Comparison of ENCODE assay signal across 9 mouse cellular contexts in the genomic region with DNA sequence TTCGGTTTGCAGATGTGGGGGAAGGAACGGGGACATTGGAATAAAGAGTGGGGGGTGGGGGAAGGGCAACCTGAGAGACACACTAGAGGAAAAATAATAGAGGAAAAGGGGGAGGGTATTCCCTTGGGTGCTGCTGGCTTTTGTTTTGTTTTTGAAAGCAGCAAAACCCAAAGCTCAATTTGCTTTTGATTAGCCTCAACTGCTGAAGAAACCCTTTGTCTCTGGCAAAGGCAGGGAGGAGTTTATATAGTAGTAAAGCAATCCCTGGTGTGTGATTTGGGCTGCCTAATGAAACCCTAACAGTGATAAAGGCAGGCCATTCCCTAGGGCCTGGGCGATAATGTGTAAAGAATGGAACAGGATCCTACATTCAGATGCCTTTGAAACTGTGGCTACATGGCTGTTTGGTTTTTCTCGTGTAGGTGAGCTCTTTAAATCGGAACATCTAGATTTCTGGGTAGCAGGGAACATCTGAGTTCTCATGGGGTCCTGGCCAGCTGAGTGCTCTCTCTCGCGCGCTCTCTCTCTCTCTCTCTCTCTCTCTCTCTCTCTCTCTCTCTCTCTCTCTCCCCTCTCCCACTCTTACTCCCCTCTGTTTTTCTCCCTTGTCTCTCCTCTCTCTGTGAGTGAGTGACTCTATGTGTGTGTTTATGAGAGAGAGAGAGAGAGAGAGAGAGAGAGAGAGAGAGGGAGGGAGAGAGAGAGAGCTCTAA. TPM values are rescaled to one million over a fixed set of nuclear protein-coding genes. Genes with fewer than 3 reads are reported as not detected.
A peak's percentile ranks its signal among the peaks of the same experiment; 100 is the strongest.
DNase-seq lines count a peak whose midpoint lies in the region; ATAC-seq and TF ChIP-seq lines count a peak whose summit lies in the region.
"Had no signal": no experiment of that assay in that cellular context is flagged by ENCODE, and none has a peak within 500 bp of the region (broad histone marks: within the 10 kb centered on the region; RNA-seq: fewer than 3 reads in every experiment).

No protein-coding gene starts in this region.

- intact Hi-C loops in left cerebral cortex, adult 2 months (cut with DNase I): no loop called here

- H3K27me3 ChIP-seq in kidney, postnatal 0 days (ENCODE audit: insufficient read depth, low read length): no peaks in the 10 kb centered on the region
- no peaks in the 10 kb centered on the region for H3K27me3 ChIP-seq in embryonic facial prominence, embryonic 14.5 days (replicated peaks; ENCODE audit: control insufficient read depth, insufficient read depth, low read length)
- no peaks in the 10 kb centered on the region for H3K27me3 ChIP-seq in hindbrain, postnatal 0 days (ENCODE audit: insufficient read depth, low read length)
- H3K27me3 ChIP-seq in midbrain, postnatal 0 days (ENCODE audit: insufficient read depth, low read length): no peaks in the 10 kb centered on the region

- 28% methylated on average over 8 of the region's 8 CpGs for whole genome bisulfite sequencing in kidney, postnatal 0 days
- WGBS in embryonic facial prominence, embryonic 14.5 days: 20% methylated on average over 8 of the region's 8 CpGs
- WGBS in hindbrain, postnatal 0 days: 7% methylated on average over 8 of the region's 8 CpGs
- 20% methylated on average over 8 of the region's 8 CpGs for WGBS in midbrain, postnatal 0 days

- no peak for TF ChIP-seq CTCF in kidney, postnatal 0 days (IDR thresholded peaks at IDR 0.05; ENCODE audit: low read depth)
- no peak for TF ChIP-seq CTCF in hindbrain, postnatal 0 days (IDR thresholded peaks at IDR 0.05; ENCODE audit: low read depth)
- no peak for TF ChIP-seq CTCF in midbrain, postnatal 0 days (IDR thresholded peaks at IDR 0.05)
- no peak for TF ChIP-seq CTCF in left cerebral cortex, adult 2 months (IDR thresholded peaks at IDR 0.05)

- 0 out of 2 replicates have a peak overlapping the region, but pooled peaks have one; percentile 50 for H3K4me2 ChIP-seq in kidney, postnatal 0 days (ENCODE audit: low read length)
- H3K4me2 ChIP-seq in embryonic facial prominence, embryonic 14.5 days (ENCODE audit: low read depth, low read length): peak overlapping the region; percentile 48
- H3K4me2 ChIP-seq in hindbrain, postnatal 0 days (ENCODE audit: low read depth, low read length): peak overlapping the region; percentile 28
- peak overlapping the region; percentile 45; the same call in 1 of the 2 replicates for H3K4me2 ChIP-seq in midbrain, postnatal 0 days (ENCODE audit: low read depth, low read length, poor library complexity, severe bottlenecking)

- H3K4me3 ChIP-seq in kidney, postnatal 0 days (replicated peaks; ENCODE audit: low read depth, low read length): no peak overlapping the region
- no peak overlapping the region for H3K4me3 ChIP-seq in embryonic facial prominence, embryonic 14.5 days (ENCODE audit: low read depth, low read length)
- no peak overlapping the region for H3K4me3 ChIP-seq in hindbrain, postnatal 0 days (ENCODE audit: low read length)
- no peak overlapping the region for H3K4me3 ChIP-seq in midbrain, postnatal 0 days (ENCODE audit: low read depth, low read length)
- no peak overlapping the region for H3K4me3 ChIP-seq in left cerebral cortex, adult 2 months

- DNase-seq in kidney, postnatal 0 days (ENCODE audit: low spot score): no peak
- DNase-seq in kidney, postnatal 36 days: no peak
- peak; percentile 72 for DNase-seq in embryonic facial prominence, embryonic 14.5 days (ENCODE audit: low spot score)
- DNase-seq in hindbrain, postnatal 0 days (ENCODE audit: low spot score): peak; percentile 43
- DNase-seq in midbrain, postnatal 0 days (ENCODE audit: low spot score): peak; percentile 48
- DNase-seq in left cerebral cortex, adult 2 months (ENCODE audit: extremely low spot score in 1 of 2, low spot score in 2 of 2): no peak
- DNase-seq in left cerebral cortex, adult 9 months (ENCODE audit: low spot score in 2 of 2): no peak
- DNase-seq in T-cell, adult 2 months (ENCODE audit: low spot score): no peak
- DNase-seq: adrenal gland, postnatal 14 days had no signal

- H3K4me1 ChIP-seq in kidney, postnatal 0 days (replicated peaks; ENCODE audit: insufficient read depth, low read length): peaks cover 10% of the 10 kb centered on the region; the same call in 1 of the 2 replicates
- H3K4me1 ChIP-seq in embryonic facial prominence, embryonic 14.5 days (ENCODE audit: control insufficient read depth, insufficient read depth, low read length): peaks cover 30% of the 10 kb centered on the region
- 0 out of 2 replicates have a peak, but pooled peaks cover 8% of the 10 kb centered on the region for H3K4me1 ChIP-seq in hindbrain, postnatal 0 days (ENCODE audit: insufficient read depth, low read length)
- peaks cover 2% of the 10 kb centered on the region; the same call in 1 of the 2 replicates for H3K4me1 ChIP-seq in midbrain, postnatal 0 days (ENCODE audit: insufficient read depth, low read length)

- no peak overlapping the region for H3K9ac ChIP-seq in kidney, postnatal 0 days (ENCODE audit: low read depth, low read length)
- no peak overlapping the region for H3K9ac ChIP-seq in embryonic facial prominence, embryonic 14.5 days (ENCODE audit: low read depth, low read length)
- no peak overlapping the region for H3K9ac ChIP-seq in hindbrain, postnatal 0 days (replicated peaks; ENCODE audit: low read length)
- no peak overlapping the region for H3K9ac ChIP-seq in midbrain, postnatal 0 days (replicated peaks; ENCODE audit: low read length, poor library complexity, severe bottlenecking)

- no peaks in the 10 kb centered on the region for H3K9me3 ChIP-seq in kidney, postnatal 0 days (replicated peaks; ENCODE audit: low read length)
- no peaks in the 10 kb centered on the region for H3K9me3 ChIP-seq in embryonic facial prominence, embryonic 14.5 days (ENCODE audit: control insufficient read depth, low read length)
- H3K9me3 ChIP-seq in hindbrain, postnatal 0 days (ENCODE audit: low read length): no peaks in the 10 kb centered on the region
- no peaks in the 10 kb centered on the region for H3K9me3 ChIP-seq in midbrain, postnatal 0 days (ENCODE audit: low read length)

- no peak overlapping the region for H3K27ac ChIP-seq in kidney, postnatal 0 days
- H3K27ac ChIP-seq in embryonic facial prominence, embryonic 14.5 days (replicated peaks; ENCODE audit: low read depth, low read length): peak overlapping the region; percentile 74
- H3K27ac ChIP-seq in hindbrain, postnatal 0 days: no peak overlapping the region
- no peak overlapping the region for H3K27ac ChIP-seq in midbrain, postnatal 0 days (ENCODE audit: low read depth, low read length)
- no peak overlapping the region for H3K27ac ChIP-seq in left cerebral cortex, adult 2 months

- no peaks in the 10 kb centered on the region for H3K36me3 ChIP-seq in kidney, postnatal 0 days (ENCODE audit: insufficient read depth, low read length)
- H3K36me3 ChIP-seq in embryonic facial prominence, embryonic 14.5 days (ENCODE audit: control insufficient read depth, insufficient read depth, low read length): no peaks in the 10 kb centered on the region
- no peaks in the 10 kb centered on the region for H3K36me3 ChIP-seq in hindbrain, postnatal 0 days (ENCODE audit: insufficient read depth, low read length)
- H3K36me3 ChIP-seq in midbrain, postnatal 0 days (ENCODE audit: insufficient read depth, low read length): no peaks in the 10 kb centered on the region

- ATAC-seq in kidney, postnatal 0 days (replicated peaks; ENCODE audit: low FRiP score, low read depth): no peak
- peak; percentile 76 for ATAC-seq in embryonic facial prominence, embryonic 14.5 days (ENCODE audit: low read depth)
- peak; percentile 33 for ATAC-seq in hindbrain, postnatal 0 days
- no peak for ATAC-seq in midbrain, postnatal 0 days (ENCODE audit: low FRiP score)

RNA-seq across cellular contexts. Expression of gene Itga8, which starts 26.8 kb away (rescaled TPM):
- polyA plus RNA-seq in kidney, postnatal 0 days (2015; fragmentation: Nextera tagmentation; extraction: Ambion mirVana): 37.4 and 40.3 TPM in 2 replicates
- polyA plus RNA-seq in embryonic facial prominence, embryonic 14.5 days (2014; fragmentation: Nextera tagmentation; extraction: Ambion mirVana): 15.7 and 16.4 TPM in 2 replicates
- 3.6 and 5.3 TPM in 2 replicates for total RNA-seq in hindbrain, postnatal 0 days (2014; rRNA removed)
- polyA plus RNA-seq in hindbrain, postnatal 0 days (2015; fragmentation: Nextera tagmentation; extraction: Ambion mirVana): 2.9 and 3.2 TPM in 2 replicates
- 3.6 and 5.4 TPM in 2 replicates for total RNA-seq in midbrain, postnatal 0 days (2014; rRNA removed)
- polyA plus RNA-seq in midbrain, postnatal 0 days (2015; fragmentation: Nextera tagmentation; extraction: Ambion mirVana): 1.3 and 1.4 TPM in 2 replicates
- 10 to 100 TPM in 1 of 2 experiments, 1 to 10 TPM in 1; 9.6 to 10.7 TPM for total RNA-seq in left cerebral cortex, adult 2 months (2021)

Comparison
In these comparisons a context has a peak if more than half of its experiments do, and no peak if none do; other contexts are left out.
1. ATAC-seq: peak in embryonic facial prominence, embryonic 14.5 days (single experiment) and hindbrain, postnatal 0 days (single experiment); none in kidney, postnatal 0 days (single experiment) and midbrain, postnatal 0 days (single experiment).
2. DNase-seq: peak in embryonic facial prominence, embryonic 14.5 days (single experiment), hindbrain, postnatal 0 days (single experiment) and midbrain, postnatal 0 days (single experiment); none in kidney, postnatal 0 days (single experiment), kidney, postnatal 36 days (0 of 2), left cerebral cortex, adult 2 months (0 of 2), left cerebral cortex, adult 9 months (0 of 2) and T-cell, adult 2 months (single experiment).
3. Peak in every context shown above with its lines, with median percentiles within 50 percentile points of each other: H3K4me2 ChIP-seq.